In genomic region chr11:69600098-69600497, GRCm38 (mm10) we compare ENCODE assay signal across 8 mouse cellular contexts. TPM values are rescaled to one million over a fixed set of nuclear protein-coding genes. Genes with fewer than 3 reads are reported as not detected.
A peak's percentile ranks its signal among the peaks of the same experiment; 100 is the strongest.
DNase-seq lines count a peak whose midpoint lies in the region; ATAC-seq lines count a peak whose summit lies in the region.

No protein-coding gene starts in this region.

- peak overlapping the region; percentile 47 for H3K4me2 ChIP-seq in heart, embryonic 13.5 days
- peak overlapping the region; percentile 64 for H3K4me2 ChIP-seq in liver, embryonic 13.5 days

- peaks cover 32% of the 10 kb centered on the region for H3K27me3 ChIP-seq in forebrain, embryonic 10.5 days (ENCODE audit: poor library complexity, severe bottlenecking)
- H3K27me3 ChIP-seq in heart, embryonic 13.5 days (replicated peaks) = no peaks in the 10 kb centered on the region
- no peaks in the 10 kb centered on the region for H3K27me3 ChIP-seq in liver, embryonic 13.5 days

- peaks cover 7% of the 10 kb centered on the region; the same call in 1 of the 2 replicates for H3K36me3 ChIP-seq in forebrain, embryonic 10.5 days (replicated peaks)
- peaks cover 12% of the 10 kb centered on the region for H3K36me3 ChIP-seq in heart, embryonic 13.5 days
- H3K36me3 ChIP-seq in liver, embryonic 13.5 days = peaks cover 37% of the 10 kb centered on the region

- peaks cover 38% of the 10 kb centered on the region for H3K4me1 ChIP-seq in forebrain, embryonic 10.5 days
- H3K4me1 ChIP-seq in heart, embryonic 13.5 days = peaks cover 63% of the 10 kb centered on the region
- peaks cover 67% of the 10 kb centered on the region for H3K4me1 ChIP-seq in liver, embryonic 13.5 days (replicated peaks)

- H3K4me3 ChIP-seq in forebrain, embryonic 10.5 days = peak overlapping the region; percentile 31; the same call in 1 of the 2 replicates
- H3K4me3 ChIP-seq in heart, embryonic 13.5 days = peak overlapping the region; percentile 8; the same call in 1 of the 2 replicates
- H3K4me3 ChIP-seq in liver, embryonic 13.5 days (replicated peaks) = peak overlapping the region; percentile 39

- H3K27ac ChIP-seq in forebrain, embryonic 10.5 days = peak overlapping the region; percentile 72
- peak overlapping the region; percentile 85 for H3K27ac ChIP-seq in heart, embryonic 13.5 days (replicated peaks)
- H3K27ac ChIP-seq in liver, embryonic 13.5 days = peak overlapping the region; percentile 94

- ATAC-seq in heart, embryonic 13.5 days (ENCODE audit: extremely low read depth, insufficient number of reproducible peaks, low FRiP score, low TSS enrichment) = peak; percentile 39; the same call in 1 of the 2 replicates
- peak; percentile 20; the same call in 1 of the 2 replicates for ATAC-seq in liver, embryonic 13.5 days (ENCODE audit: low read depth)

- H3K9ac ChIP-seq in heart, embryonic 13.5 days = peak overlapping the region; percentile 45; the same call in 1 of the 2 replicates
- peak overlapping the region; percentile 96 for H3K9ac ChIP-seq in liver, embryonic 13.5 days

- WGBS in forebrain, embryonic 10.5 days = 9% methylated on average over 6 of the region's 6 CpGs
- 10% methylated on average over 6 of the region's 6 CpGs for WGBS in heart, embryonic 13.5 days
- 24% methylated on average over 6 of the region's 6 CpGs for WGBS in liver, embryonic 13.5 days (ENCODE audit: insufficient replicate concordance)

- H3K9me3 ChIP-seq in forebrain, embryonic 10.5 days = no peaks in the 10 kb centered on the region
- H3K9me3 ChIP-seq in heart, embryonic 13.5 days = no peaks in the 10 kb centered on the region
- H3K9me3 ChIP-seq in liver, embryonic 13.5 days (replicated peaks) = no peaks in the 10 kb centered on the region

- DNase-seq in cerebellum, adult 11 months = peak; percentile 53
- no peak for DNase-seq in cerebellum, adult 9-10 months
- peak; percentile 48 for DNase-seq in forebrain, embryonic 10.5 days (ENCODE audit: extremely low spot score, low spot score)
- DNase-seq in kidney, postnatal 14 days = peak; percentile 70
- DNase-seq in liver, embryonic 13.5 days = peak; percentile 51
- peak; percentile 55 for DNase-seq in ovary, postnatal 10 days (ENCODE audit: low spot score)
- DNase-seq in yolk sac, embryonic 10.5 days (ENCODE audit: low spot score) = no peak

RNA-seq across cellular contexts. Expression of gene Atp1b2, which starts 5.6 kb away (rescaled TPM):
- 4.3 and 4.6 TPM in 2 replicates for polyA plus RNA-seq in forebrain, embryonic 10.5 days (2016; fragmentation: Nextera tagmentation; extraction: Ambion mirVana)
- 24.5 and 25.0 TPM in 2 replicates for polyA plus RNA-seq in heart, embryonic 13.5 days (2015; fragmentation: Nextera tagmentation; extraction: Ambion mirVana)
- 21.7 and 30.8 TPM in 2 replicates for polyA plus RNA-seq in liver, embryonic 13.5 days (2015; fragmentation: Nextera tagmentation; extraction: Ambion mirVana)

RNA-seq across cellular contexts. Expression of gene Shbg, which starts 17.6 kb away (rescaled TPM):
- not detected in 2 replicates for polyA plus RNA-seq in forebrain, embryonic 10.5 days (2016; fragmentation: Nextera tagmentation; extraction: Ambion mirVana)
- 0.23 and 1.7 TPM in 2 replicates for polyA plus RNA-seq in heart, embryonic 13.5 days (2015; fragmentation: Nextera tagmentation; extraction: Ambion mirVana)
- 33.4 and 34.8 TPM in 2 replicates for polyA plus RNA-seq in liver, embryonic 13.5 days (2015; fragmentation: Nextera tagmentation; extraction: Ambion mirVana)

RNA-seq across cellular contexts. Expression of gene Trp53, which starts 19.9 kb away (rescaled TPM):
- polyA plus RNA-seq in forebrain, embryonic 10.5 days (2016; fragmentation: Nextera tagmentation; extraction: Ambion mirVana) = 192 and 194 TPM in 2 replicates
- 82.6 and 86.5 TPM in 2 replicates for polyA plus RNA-seq in heart, embryonic 13.5 days (2015; fragmentation: Nextera tagmentation; extraction: Ambion mirVana)
- polyA plus RNA-seq in liver, embryonic 13.5 days (2015; fragmentation: Nextera tagmentation; extraction: Ambion mirVana) = 83.0 and 90.4 TPM in 2 replicates

RNA-seq across cellular contexts. Expression of gene Wrap53, which starts 20.0 kb away (rescaled TPM):
- polyA plus RNA-seq in forebrain, embryonic 10.5 days (2016; fragmentation: Nextera tagmentation; extraction: Ambion mirVana) = 46.4 and 51.1 TPM in 2 replicates
- polyA plus RNA-seq in heart, embryonic 13.5 days (2015; fragmentation: Nextera tagmentation; extraction: Ambion mirVana) = 16.8 TPM in 2 replicates
- polyA plus RNA-seq in liver, embryonic 13.5 days (2015; fragmentation: Nextera tagmentation; extraction: Ambion mirVana) = 23.1 and 23.7 TPM in 2 replicates

RNA-seq across cellular contexts. Expression of gene Sat2, which starts 21.7 kb away (rescaled TPM):
- 13.7 and 15.4 TPM in 2 replicates for polyA plus RNA-seq in forebrain, embryonic 10.5 days (2016; fragmentation: Nextera tagmentation; extraction: Ambion mirVana)
- polyA plus RNA-seq in heart, embryonic 13.5 days (2015; fragmentation: Nextera tagmentation; extraction: Ambion mirVana) = 17.5 and 18.1 TPM in 2 replicates
- 11.6 and 12.3 TPM in 2 replicates for polyA plus RNA-seq in liver, embryonic 13.5 days (2015; fragmentation: Nextera tagmentation; extraction: Ambion mirVana)

Comparison
In these comparisons a context has a peak if more than half of its experiments do, and no peak if none do; other contexts are left out.
1. DNase-seq: peak in cerebellum, adult 11 months (single experiment), forebrain, embryonic 10.5 days (single experiment), kidney, postnatal 14 days (single experiment), liver, embryonic 13.5 days (single experiment) and ovary, postnatal 10 days (single experiment); none in cerebellum, adult 9-10 months (single experiment) and yolk sac, embryonic 10.5 days (single experiment).
2. RNA of gene Shbg, which starts 17.6 kb away (polyA plus RNA-seq): 33.4 to 34.8 TPM in liver, embryonic 13.5 days; 0.23 to 1.7 TPM in heart, embryonic 13.5 days and not detected in forebrain, embryonic 10.5 days; every median in the first group is over 10 times any median in the second.
3. Peak in every context shown above with its lines, with median percentiles within 50 percentile points of each other: H3K27ac ChIP-seq and H3K4me3 ChIP-seq.